Mouse (Mus musculus): ENCODE data around the gene Plekha1.

Plekha1 gene

DNA sequence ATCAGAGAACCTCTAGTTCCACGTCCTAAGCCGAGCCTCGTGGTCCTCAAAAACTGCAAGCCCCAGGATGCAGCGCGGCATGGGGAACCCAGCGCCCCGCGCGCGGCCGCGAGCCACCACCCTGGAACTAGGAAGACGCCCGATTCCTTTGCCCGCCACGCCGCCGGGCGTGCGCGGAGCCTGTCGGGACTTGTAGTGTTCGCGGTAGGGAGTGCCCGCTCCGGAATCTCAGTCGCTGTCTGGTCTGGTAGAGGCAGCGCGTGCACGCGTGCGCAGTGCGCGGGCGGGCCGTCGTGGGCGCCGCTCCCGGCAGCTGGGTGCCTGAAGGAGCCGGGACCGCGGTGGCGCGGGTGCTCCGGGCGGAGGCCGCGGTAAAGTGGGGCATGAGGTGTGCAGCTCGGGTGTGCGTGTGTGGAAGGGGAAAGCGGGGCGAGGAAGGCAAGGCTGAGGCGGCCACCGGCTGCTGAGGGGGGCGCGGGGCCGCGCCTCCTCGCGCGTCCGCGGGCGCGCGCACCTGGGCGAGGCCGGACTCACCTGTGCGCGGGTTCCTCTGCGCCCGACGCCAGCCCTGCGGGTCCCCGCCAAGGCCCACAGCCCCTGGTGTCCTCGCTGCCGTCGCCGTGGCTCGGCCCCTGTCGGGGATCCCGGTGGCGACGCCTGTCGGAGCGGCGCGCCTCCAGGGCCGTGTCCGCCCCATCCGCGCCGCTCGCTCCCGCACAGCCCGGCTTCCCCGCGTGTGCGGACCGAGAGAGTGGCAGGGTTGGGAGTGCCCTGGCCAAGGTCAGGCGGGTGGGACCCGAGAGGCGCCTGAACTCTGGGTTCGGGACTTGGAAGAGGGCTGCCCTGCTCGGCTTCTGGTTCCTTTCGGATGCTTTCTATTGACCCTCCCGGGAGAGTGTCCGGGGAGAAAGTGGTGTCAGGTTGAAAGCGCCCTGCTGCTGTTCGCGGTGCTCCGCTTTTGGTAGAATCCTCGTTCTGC is at the start of gene Plekha1:
Gene Plekha1, plus strand, starts transcription at position 144 of the 979 bp plus-strand sequence.
- DNase-seq = peak; percentile 94

GRCm38 (mm10) chr7:130816243-130816642 is 49.3 kb upstream of the Plekha1 start:
- DNase-seq = no peak

DNA sequence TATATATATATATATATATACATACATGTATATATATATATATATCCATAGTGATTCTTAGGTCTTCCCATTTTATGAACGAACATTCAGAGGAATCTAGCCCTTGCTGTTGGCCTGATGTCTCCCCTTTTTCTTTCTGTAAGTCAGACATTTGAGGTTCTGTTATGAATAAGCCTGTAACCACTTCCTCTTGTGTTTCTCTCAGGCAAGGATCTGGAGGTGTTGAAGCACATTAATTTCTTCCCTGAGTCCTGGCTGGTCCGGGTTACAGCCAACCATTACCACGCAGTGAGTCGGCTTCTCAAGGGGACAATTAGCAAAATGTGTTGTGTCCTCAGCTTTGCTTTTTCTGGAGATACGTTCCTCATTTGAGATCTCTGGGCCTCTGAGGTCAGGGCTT is 46.7 kb upstream of the Plekha1 start:
- no peak for DNase-seq

DNA sequence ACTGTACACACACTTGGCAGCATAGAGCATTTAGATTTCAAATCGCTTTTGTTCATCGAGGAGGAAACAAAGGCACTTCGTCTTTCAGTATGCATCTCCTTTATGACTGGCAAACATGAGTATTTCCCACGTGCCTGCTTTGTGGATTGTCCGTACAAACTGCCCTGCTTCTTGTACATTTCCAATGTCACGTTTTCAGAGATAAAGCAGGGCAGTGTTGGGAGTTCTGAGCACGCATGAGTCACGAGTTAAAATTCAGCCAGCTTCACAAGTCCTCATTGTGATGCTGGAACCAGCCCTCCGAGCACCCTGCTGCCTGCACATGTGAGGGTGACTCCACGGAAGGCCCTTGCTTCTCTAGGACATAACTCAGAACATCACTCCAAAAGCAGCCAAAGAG is 45.9 kb upstream of the Plekha1 start:
- DNase-seq = no peak

GRCm38 (mm10) chr7:130823992-130824391 is 41.6 kb upstream of the Plekha1 start:
- DNase-seq = no peak

DNA sequence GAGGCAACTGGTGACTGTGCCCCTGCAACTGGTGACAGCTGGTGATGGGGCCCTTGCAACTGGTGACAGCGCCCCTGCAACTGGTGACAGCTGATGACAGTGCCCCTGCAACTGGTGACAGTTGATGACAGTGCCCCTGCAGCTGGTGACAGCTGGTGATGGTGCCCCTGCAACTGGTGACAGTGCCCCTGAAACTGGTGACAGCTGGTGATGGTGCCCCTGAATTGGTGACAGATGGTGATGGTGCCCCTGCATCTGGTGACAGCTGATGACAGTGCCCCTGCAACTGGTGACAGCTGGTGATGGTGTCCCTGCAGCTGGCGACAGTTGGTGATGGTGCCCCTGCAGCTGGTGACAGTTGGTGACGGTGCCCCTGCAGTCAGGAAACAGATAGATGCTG is 39.2 kb upstream of the Plekha1 start:
- DNase-seq = no peak

GRCm38 (mm10) chr7:130827431-130827830 is 38.1 kb upstream of the Plekha1 start:
- DNase-seq = peak; percentile 48

DNA sequence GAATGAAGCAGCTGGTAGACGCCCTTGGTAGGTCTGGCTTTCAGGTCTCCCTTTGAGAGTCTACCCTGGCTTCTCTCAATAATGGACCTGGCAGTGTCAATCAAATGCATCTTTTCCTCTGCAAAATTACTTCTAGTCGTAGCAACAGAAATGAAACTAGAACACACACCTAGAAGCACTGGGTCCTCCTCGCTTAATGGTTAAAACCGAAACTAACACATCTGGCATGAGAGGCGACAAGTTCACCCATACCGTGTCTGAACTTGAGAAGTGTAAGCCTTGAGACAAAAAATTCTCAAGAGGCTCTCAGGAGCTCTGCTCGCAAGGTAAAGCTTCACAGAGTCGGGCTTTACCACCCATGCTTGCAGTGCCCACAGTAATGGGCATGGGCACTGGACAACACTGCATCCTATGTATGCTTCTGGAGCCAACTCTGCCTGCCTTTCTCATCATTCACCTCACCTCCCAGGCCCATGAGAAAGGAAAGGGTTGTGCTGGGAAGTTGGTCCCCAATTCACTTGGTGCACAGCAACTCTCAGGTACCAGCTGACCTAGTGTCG is 37.6 kb upstream of the Plekha1 start:
- no peak for DNase-seq

GRCm38 (mm10) chr7:130828475-130828874 is 37.1 kb upstream of the Plekha1 start:
- DNase-seq = no peak

DNA sequence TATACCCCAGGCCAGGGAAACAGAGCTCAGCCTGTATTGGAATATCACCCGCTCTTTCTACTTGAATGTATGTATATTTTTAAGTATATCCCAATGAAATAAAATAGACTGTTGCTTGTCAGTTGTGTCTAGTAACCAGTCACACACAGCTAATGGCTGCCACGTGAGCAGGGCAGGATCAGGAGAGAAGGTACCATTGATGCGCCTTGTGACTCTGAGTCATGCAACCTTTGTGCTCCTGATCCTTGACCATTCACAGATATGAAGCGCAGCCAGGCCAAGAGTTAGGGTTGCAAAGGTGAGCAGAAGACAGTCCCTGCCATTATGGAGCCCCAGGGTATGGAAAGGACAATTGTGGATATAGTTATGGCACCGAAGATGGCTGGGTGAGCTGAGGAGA is 34.0 kb upstream of the Plekha1 start:
- no peak for DNase-seq

- DNase-seq = peak; percentile 68
Measured at GRCm38 (mm10) chr7:130834299-130834698, 31.3 kb upstream of the Plekha1 start.

DNA sequence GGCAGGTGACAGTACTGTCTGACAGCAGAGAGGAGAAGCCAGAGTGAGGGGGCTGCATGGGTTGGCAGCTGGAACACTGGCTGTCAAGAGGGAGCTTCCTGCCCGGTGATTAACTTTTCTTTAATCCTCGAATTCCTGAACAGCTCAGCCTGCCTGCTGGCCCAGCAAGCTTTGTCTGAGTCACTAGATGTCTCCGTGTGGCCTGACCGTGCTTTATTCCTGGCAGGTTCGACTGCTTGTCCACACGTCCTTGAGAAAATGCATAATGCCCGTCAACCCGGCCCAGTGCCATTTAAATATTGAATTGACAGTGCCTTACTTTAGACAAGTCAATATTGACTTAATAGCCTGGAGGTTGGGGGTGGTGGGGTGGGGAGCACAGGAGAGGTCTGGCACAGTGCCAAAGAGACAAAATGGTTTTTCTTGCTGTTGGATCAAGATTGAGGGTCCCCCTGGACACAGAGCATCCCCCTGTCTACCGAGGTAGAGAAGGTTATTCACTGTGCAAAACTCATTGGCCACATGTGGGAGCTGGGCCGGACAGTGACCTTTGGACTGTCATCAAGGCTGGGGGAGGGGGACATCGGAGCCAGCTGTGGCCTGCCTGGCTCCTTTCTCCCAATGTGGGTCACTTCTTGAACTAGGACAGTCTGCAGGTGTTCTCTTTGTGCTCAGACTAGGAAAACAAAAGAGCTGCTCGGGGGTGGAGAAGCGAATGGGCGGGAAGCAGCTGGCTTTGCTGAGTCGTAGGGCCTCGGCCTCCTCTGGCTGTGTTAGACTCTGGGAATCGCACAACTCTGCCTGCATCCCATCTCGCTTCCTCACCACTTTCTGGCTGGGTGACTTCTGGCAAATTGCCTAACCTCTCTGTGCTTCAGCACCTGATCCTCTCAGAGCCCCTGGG is 30.3 kb upstream of the Plekha1 start:
- no peak for DNase-seq

DNA sequence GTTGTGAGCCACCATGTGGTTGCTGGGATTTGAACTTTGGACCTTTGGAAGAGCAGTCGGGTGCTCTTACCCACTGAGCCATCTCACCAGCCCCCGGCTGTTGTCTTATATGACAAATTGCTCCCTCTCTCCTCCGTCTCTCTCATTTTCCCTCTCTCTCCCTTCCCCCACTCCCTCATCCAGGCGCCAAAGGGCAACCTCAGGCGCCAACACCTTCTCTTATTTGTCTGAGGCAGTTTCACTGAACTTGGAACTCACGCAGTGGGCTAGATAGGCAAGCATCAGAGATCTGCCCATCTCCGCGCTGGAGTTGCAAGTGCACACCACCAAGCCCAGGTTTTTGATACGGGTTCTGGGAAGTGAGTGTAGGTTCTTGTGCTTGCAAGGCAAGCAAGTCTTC is 29.5 kb upstream of the Plekha1 start:
- no peak for DNase-seq

DNA sequence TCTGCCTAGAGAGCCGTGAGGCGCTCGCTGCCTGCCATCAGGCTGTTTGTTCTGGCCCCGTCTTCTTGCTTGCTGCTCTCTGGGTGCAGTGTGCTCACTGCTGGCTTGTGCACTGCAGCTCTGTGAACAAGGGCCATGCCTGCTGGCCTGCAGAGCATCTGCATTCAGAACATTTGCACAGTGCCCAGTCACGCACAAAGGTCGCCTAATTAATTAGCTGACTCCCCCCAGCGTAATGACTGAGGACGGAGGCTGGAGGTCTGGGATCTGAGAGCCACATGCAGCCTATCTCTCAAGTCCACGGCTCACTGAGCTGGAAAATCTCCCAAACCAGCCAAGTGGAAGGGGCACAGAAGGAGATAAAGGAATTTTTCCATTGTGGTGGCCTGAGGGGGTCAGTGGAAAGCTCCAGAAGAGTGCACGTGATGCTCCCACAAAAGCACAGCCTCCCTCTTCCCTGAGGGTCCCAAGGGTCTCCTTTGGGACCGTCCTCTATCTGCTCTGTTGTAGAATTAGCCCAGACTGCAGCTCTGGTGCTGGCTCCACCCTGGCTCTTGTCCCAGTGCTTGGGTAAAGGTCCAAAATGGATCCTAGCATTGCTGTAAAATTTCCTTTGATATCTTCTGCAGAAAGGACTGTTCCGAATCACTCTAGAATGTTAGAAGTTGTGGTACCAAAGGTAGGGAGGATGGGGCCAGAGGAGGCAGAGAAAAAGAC is 27.5 kb upstream of the Plekha1 start:
- peak; percentile 12 for DNase-seq

- DNase-seq = no peak
Measured at GRCm38 (mm10) chr7:130838658-130839025, 26.9 kb upstream of the Plekha1 start.

- no peak for DNase-seq
Measured at GRCm38 (mm10) chr7:130839380-130840100, 26.0 kb upstream of the Plekha1 start.

DNA sequence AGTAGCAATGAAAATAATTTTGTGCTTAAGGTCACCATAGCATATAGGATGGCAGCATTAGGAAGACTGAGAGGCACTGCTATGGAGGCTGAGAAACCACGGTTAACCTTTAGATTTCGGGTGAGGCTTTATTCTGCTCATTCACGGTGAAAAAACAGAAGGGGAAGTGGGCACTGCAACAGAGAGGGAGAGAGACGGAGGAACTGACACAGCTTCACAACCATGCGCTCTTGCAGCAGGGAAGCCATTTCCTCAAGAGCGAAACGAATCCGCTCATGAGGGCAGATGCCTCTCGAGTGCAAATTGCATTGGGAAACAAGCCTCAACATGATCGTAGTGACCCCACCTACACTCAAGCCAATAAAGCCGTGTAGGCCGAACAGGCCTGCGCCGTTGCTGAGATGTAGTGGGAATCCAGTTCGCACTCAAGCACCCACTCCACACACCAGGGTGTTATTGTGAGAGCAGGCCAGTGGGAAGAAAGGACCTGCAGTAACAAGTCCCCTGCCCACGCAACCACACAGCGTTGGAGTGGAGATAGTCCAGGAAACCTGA is 18.3 kb upstream of the Plekha1 start:
- no peak for DNase-seq

GRCm38 (mm10) chr7:130854684-130855292 is 10.8 kb upstream of the Plekha1 start:
- DNase-seq = no peak

- no peak for DNase-seq
Measured at GRCm38 (mm10) chr7:130855681-130856080, 9.9 kb upstream of the Plekha1 start.

DNA sequence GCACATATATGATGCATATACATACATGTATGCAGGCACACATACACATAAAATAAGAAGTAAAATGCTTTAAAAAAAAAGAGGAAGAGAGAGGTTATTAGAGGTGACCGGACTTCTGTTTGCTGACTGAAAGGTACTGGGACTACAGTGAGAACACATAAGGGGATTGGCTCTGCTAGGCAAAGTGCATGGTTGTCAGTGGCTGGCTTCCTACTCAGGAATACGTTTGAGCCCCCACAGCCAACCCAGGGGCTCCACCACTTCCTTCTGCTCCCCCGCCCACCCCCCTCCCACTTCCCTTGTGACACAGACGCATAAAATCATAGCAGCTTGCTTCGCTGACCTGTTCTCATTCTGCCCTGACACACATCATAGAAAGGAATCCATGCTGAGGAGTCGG is 7.6 kb upstream of the Plekha1 start:
- no peak for DNase-seq

DNA sequence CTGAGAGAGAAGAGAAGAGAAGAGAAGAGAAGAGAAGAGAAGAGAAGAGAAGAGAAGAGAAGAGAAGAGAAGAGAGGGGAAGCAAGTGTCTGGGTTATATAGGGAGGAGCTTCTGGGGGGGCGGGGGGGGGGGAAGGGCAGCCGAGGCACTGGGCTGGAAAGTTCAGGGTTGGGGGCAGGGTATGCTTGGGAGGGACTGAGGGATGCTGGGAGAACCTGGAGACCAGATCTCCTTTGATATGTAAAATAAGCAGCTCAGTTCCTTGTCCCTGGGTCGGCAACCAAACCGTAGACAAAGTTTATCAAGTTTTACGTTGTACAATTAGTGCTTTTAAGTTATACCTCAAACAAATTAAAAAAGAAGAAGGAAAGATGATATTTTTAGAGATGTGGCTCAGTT is 5.6 kb upstream of the Plekha1 start:
- no peak for DNase-seq
